Mouse (Mus musculus): Measurements from ENCODE around the gene Olfr679. TPM values are rescaled to one million over a fixed set of nuclear protein-coding genes. Genes with fewer than 3 reads are reported as not detected.
"Not testable (repeated sequence)": the region's sequence is repeated elsewhere in the genome, so short reads cannot be mapped to it uniquely, and the experiment has no call there.

Gene Olfr679
- polyA plus RNA-seq (2012; rRNA removed), result not detected in 2 replicates

DNA sequence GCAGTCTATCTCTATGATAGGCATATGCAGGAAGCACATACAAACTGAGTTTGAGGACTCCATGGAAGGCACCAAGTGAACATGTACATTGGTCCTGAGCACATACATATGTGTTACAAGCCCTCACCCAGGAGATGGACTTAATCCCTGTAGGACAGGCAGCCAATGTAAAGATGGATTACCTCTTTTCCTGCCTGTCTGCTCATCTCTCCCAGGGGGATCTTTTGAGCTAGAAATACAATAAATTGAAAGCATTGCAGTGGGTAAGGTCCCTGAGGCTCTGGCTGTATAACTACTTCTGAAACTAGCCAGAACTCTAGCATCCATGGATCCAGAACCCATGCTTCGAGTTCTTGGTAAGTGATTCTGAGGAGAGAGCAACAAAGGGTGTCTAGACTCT, at the start of gene Olfr679:
TSS of gene Olfr679 (plus strand) at position 301 of the 400 bp plus-strand sequence.
- 56% methylated on average over 1 of the region's 1 CpGs for WGBS
- no peak for DNase-seq (ENCODE audit: low read depth in 1 of 2, low spot score in 2 of 2)
- Histone ChIP-seq H3K27ac (ENCODE audit: insufficient read depth, low read length) (no peak within 1 kb of the TSS), H3K36me3 (ENCODE audit: control insufficient read depth, insufficient read depth, low read length) (no peaks in the 10 kb centered on the region), H3K4me1 (ENCODE audit: control insufficient read depth, insufficient read depth, insufficient read length) (no peaks in the 10 kb centered on the region), H3K4me3 (ENCODE audit: extremely low read depth, insufficient read depth, insufficient read length) (no peak within 1 kb of the TSS), H3K27me3 (ENCODE audit: control insufficient read depth, insufficient read depth, low read length) (no peaks in the 10 kb centered on the region)
- TF ChIP-seq CTCF (IDR thresholded peaks at IDR 0.05; ENCODE audit: extremely low read depth, insufficient read depth, insufficient read length, insufficient replicate concordance), result no peak
- no peak for TF ChIP-seq POLR2A (IDR thresholded peaks at IDR 0.05; ENCODE audit: low read depth, low read length)

DNA sequence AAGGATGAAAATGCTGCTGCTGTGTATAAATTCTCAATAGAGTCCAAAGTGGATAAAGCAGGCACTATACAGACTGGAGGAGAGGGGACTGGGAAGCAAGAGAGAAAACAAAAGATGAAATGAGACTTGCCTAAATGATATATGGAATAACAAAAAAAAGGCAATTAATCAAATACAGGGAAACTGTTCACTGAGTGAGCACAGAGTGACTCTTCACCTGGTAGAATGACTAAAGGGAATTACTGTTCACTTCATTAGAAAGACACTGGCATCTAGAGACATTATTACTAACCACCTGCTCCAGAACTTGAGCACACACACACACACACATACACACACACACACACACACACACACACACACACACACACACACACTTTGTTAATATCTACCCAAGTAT, 48.6 kb upstream of the Olfr679 start, which contains the start of gene Olfr676:
TSS of gene Olfr676 (plus strand) at position 301 of the 400 bp plus-strand sequence.
- no peaks in the 10 kb centered on the region for H3K27me3 ChIP-seq (ENCODE audit: control insufficient read depth, insufficient read depth, low read length)
- no peaks in the 10 kb centered on the region for H3K4me1 ChIP-seq (ENCODE audit: control insufficient read depth, insufficient read depth, insufficient read length)
- no peak within 1 kb of the TSS for H3K27ac ChIP-seq (ENCODE audit: insufficient read depth, low read length)
- DNase-seq (ENCODE audit: low read depth in 1 of 2, low spot score in 2 of 2), result no peak
- H3K4me3 ChIP-seq (ENCODE audit: extremely low read depth, insufficient read depth, insufficient read length), result no peak within 1 kb of the TSS
- TF ChIP-seq POLR2A (IDR thresholded peaks at IDR 0.05; ENCODE audit: low read depth, low read length) (no peak), CTCF (IDR thresholded peaks at IDR 0.05; ENCODE audit: extremely low read depth, insufficient read depth, insufficient read length, insufficient replicate concordance) (no peak)
- no peaks in the 10 kb centered on the region for H3K36me3 ChIP-seq (ENCODE audit: control insufficient read depth, insufficient read depth, low read length)

DNA sequence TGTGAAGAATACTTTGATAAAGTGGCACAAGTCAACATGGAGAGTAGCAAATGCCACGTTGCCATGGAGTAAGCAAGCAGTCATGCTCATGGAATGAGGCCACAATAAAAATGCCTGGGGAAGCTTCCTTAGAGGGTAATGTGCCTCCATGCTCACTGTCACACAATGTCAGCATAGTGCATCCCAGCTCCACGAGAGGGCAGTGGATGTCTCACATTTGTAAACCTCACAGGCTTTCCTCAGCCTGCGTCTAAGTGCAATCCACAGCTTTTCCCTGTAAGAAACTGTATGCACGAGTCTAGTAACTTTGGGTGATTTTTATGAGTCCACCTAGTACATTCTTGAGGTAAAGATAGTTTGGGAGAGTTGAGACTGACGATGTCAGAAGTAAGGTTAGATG, 47.2 kb upstream of the Olfr679 start:
- not testable (repeated sequence) for DNase-seq (ENCODE audit: low read depth in 1 of 2, low spot score in 2 of 2); H3K4me1 ChIP-seq (ENCODE audit: control insufficient read depth, insufficient read depth, insufficient read length)
- WGBS, result 57% methylated on average over 5 of the region's 5 CpGs

DNA sequence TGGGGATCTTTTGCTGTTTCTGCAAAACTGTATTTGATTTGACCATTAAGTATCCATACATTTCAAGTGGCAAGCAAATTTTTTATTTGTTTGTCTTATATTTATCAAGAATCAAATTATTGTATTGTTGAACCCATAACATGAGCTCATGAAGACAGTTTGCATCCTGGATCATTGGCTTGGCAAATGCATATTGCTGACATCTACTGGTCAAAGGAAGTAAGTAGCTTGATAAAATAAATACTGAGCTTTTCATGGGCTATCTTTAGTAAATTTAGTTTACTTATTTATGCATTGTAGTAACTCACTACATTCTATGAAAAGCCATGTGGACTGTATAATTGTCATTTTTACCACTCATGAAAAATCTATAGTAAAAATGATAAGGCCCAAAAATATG, 22.1 kb upstream of the Olfr679 start:
- no peak for DNase-seq (ENCODE audit: low read depth in 1 of 2, low spot score in 2 of 2)
- no peak for TF ChIP-seq POLR2A (IDR thresholded peaks at IDR 0.05; ENCODE audit: low read depth, low read length)
- TF ChIP-seq CTCF (IDR thresholded peaks at IDR 0.05; ENCODE audit: extremely low read depth, insufficient read depth, insufficient read length, insufficient replicate concordance), result no peak
- Histone ChIP-seq H3K27me3 (ENCODE audit: control insufficient read depth, insufficient read depth, low read length) (no peaks in the 10 kb centered on the region), H3K4me1 (ENCODE audit: control insufficient read depth, insufficient read depth, insufficient read length) (no peaks in the 10 kb centered on the region), H3K36me3 (ENCODE audit: control insufficient read depth, insufficient read depth, low read length) (no peaks in the 10 kb centered on the region), H3K27ac (ENCODE audit: insufficient read depth, low read length) (no peak overlapping the region), H3K4me3 (ENCODE audit: extremely low read depth, insufficient read depth, insufficient read length) (no peak overlapping the region)

More for the DNA sequence above, 47.2 kb upstream of the Olfr679 start:
- H3K27ac ChIP-seq (ENCODE audit: insufficient read depth, low read length); H3K27me3 ChIP-seq (ENCODE audit: control insufficient read depth, insufficient read depth, low read length); H3K4me3 ChIP-seq (ENCODE audit: extremely low read depth, insufficient read depth, insufficient read length); H3K36me3 ChIP-seq (ENCODE audit: control insufficient read depth, insufficient read depth, low read length): not testable (repeated sequence)

DNA sequence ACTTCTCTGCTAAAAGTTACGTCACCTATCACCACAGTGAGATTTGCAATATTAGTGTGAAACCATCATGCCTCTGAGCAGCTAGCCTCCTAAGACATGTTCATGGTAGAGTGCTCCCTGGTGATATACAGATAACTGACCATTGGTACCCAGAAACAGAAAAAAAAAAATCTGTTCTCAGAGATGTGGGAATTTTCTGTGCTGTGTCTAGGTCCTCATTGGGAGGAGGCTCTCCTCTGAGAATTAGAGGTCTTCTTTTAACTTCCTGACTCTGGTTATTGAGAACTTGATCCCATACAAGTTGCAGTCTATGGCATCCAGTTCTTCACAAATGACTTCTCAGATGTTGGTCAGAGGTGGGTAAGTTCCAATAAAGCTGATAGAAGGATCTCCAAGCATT, 16.8 kb upstream of the Olfr679 start, which contains the start of gene Olfr678:
TSS of gene Olfr678 (plus strand) at position 301 of the 400 bp plus-strand sequence.
- no peaks in the 10 kb centered on the region for H3K27me3 ChIP-seq (ENCODE audit: control insufficient read depth, insufficient read depth, low read length)
- no peak within 1 kb of the TSS for H3K4me3 ChIP-seq (ENCODE audit: extremely low read depth, insufficient read depth, insufficient read length)
- no peak for DNase-seq (ENCODE audit: low read depth in 1 of 2, low spot score in 2 of 2)
- WGBS, result 89% methylated on average over 1 of the region's 1 CpGs
- H3K4me1 ChIP-seq (ENCODE audit: control insufficient read depth, insufficient read depth, insufficient read length), result no peaks in the 10 kb centered on the region
- no peaks in the 10 kb centered on the region for H3K36me3 ChIP-seq (ENCODE audit: control insufficient read depth, insufficient read depth, low read length)
- H3K27ac ChIP-seq (ENCODE audit: insufficient read depth, low read length), result no peak within 1 kb of the TSS
- TF ChIP-seq POLR2A (IDR thresholded peaks at IDR 0.05; ENCODE audit: low read depth, low read length) (no peak), CTCF (IDR thresholded peaks at IDR 0.05; ENCODE audit: extremely low read depth, insufficient read depth, insufficient read length, insufficient replicate concordance) (no peak)

DNA sequence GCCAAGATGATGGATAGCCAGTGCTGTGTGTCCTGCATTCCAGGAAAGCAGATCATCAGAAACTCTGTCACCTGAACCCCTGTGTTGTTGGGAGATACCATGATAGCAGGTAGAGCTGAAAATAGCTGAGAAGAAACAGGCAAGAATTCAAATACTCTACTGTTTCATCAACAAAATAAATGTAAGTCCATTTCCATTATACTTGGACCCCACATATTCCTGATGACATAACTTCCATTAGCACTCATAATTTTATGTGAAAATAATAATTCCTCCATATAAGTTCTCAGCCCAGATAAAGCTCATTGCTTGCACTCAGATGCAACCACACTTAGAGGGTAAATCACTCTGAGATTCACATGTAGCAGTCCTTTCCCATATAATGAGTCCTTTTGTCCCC, 11.7 kb downstream of the Olfr679 start, which contains the start of gene Olfr680-ps1:
TSS of gene Olfr680-ps1 (minus strand) at position 101 of the 400 bp plus-strand sequence.
- not testable (repeated sequence) for H3K27me3 ChIP-seq (ENCODE audit: control insufficient read depth, insufficient read depth, low read length); H3K27ac ChIP-seq (ENCODE audit: insufficient read depth, low read length); H3K36me3 ChIP-seq (ENCODE audit: control insufficient read depth, insufficient read depth, low read length); H3K4me1 ChIP-seq (ENCODE audit: control insufficient read depth, insufficient read depth, insufficient read length); DNase-seq (ENCODE audit: low read depth in 1 of 2, low spot score in 2 of 2); H3K4me3 ChIP-seq (ENCODE audit: extremely low read depth, insufficient read depth, insufficient read length)

DNA sequence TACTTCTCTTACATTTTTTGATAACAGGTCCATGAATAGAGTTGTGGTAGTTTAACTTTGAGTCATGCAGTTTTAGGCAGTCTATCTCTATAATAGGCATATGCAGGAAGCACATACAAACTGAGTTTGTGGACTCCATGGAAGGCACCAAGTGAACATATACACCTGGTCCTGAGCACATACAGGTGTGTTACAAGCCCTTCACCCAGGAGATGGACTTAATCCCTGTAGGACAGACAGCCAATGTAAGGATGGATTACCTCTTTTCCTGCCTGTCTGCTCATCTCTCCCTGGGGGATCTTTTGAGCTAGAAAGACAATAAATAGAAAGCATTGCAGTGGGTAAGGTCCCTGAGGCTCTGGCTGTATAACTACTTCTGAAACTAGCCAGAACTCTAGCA, 35.5 kb downstream of the Olfr679 start, which contains the start of gene Olfr681:
TSS of gene Olfr681 (plus strand) at position 301 of the 400 bp plus-strand sequence.
- H3K36me3 ChIP-seq (ENCODE audit: control insufficient read depth, insufficient read depth, low read length), result no peaks in the 10 kb centered on the region
- H3K4me3 ChIP-seq (ENCODE audit: extremely low read depth, insufficient read depth, insufficient read length), result no peak within 1 kb of the TSS
- H3K4me1 ChIP-seq (ENCODE audit: control insufficient read depth, insufficient read depth, insufficient read length), result no peaks in the 10 kb centered on the region
- H3K27ac ChIP-seq (ENCODE audit: insufficient read depth, low read length), result no peak within 1 kb of the TSS
- DNase-seq (ENCODE audit: low read depth in 1 of 2, low spot score in 2 of 2), result no peak
- H3K27me3 ChIP-seq (ENCODE audit: control insufficient read depth, insufficient read depth, low read length), result no peaks in the 10 kb centered on the region
- TF ChIP-seq CTCF (IDR thresholded peaks at IDR 0.05; ENCODE audit: extremely low read depth, insufficient read depth, insufficient read length, insufficient replicate concordance) (no peak), POLR2A (IDR thresholded peaks at IDR 0.05; ENCODE audit: low read depth, low read length) (no peak)

Other genes with a start within 250 kb of the Olfr679 start
- not detected in 2 replicates for gene Usp17lb, start 238.6 kb upstream of the Olfr679 start, polyA plus RNA-seq (2012; rRNA removed)
- gene Usp17la, start 224.2 kb upstream of the Olfr679 start, polyA plus RNA-seq (2012; rRNA removed), result not detected in 2 replicates
- not detected in 2 replicates for gene Olfr665, start 203.2 kb upstream of the Olfr679 start, polyA plus RNA-seq (2012; rRNA removed)
- gene Olfr666, start 185.3 kb upstream of the Olfr679 start, polyA plus RNA-seq (2012; rRNA removed), result not detected in 2 replicates
- not detected in 2 replicates for gene Olfr667, start 159.7 kb upstream of the Olfr679 start, polyA plus RNA-seq (2012; rRNA removed)
- not detected in 2 replicates for gene Olfr668, start 153.1 kb upstream of the Olfr679 start, polyA plus RNA-seq (2012; rRNA removed)
- gene Olfr669, start 147.0 kb upstream of the Olfr679 start, polyA plus RNA-seq (2012; rRNA removed), result not detected in 2 replicates
- gene Olfr670, start 118.6 kb upstream of the Olfr679 start, polyA plus RNA-seq (2012; rRNA removed), result not detected in 2 replicates
- not detected in 2 replicates for gene Olfr671, start 102.1 kb upstream of the Olfr679 start, polyA plus RNA-seq (2012; rRNA removed)
- not detected in 2 replicates for gene Olfr672, start 79.2 kb upstream of the Olfr679 start, polyA plus RNA-seq (2012; rRNA removed)
- not detected in 2 replicates for gene Olfr675, start 52.7 kb upstream of the Olfr679 start, polyA plus RNA-seq (2012; rRNA removed)
- not detected in 2 replicates for gene Olfr676, start 48.5 kb upstream of the Olfr679 start, polyA plus RNA-seq (2012; rRNA removed)
- gene Olfr677, start 29.8 kb upstream of the Olfr679 start, polyA plus RNA-seq (2012; rRNA removed), result not detected in 2 replicates
- gene Olfr678, start 16.7 kb upstream of the Olfr679 start, polyA plus RNA-seq (2012; rRNA removed), result not detected in 2 replicates
- not detected in 2 replicates for gene Olfr680-ps1, start 11.6 kb downstream of the Olfr679 start, polyA plus RNA-seq (2012; rRNA removed)
- gene Olfr681, start 35.6 kb downstream of the Olfr679 start, polyA plus RNA-seq (2012; rRNA removed), result not detected in 2 replicates
- not detected in 2 replicates for gene Olfr683, start 65.8 kb downstream of the Olfr679 start, polyA plus RNA-seq (2012; rRNA removed)
- gene Olfr684, start 82.4 kb downstream of the Olfr679 start, polyA plus RNA-seq (2012; rRNA removed), result not detected in 2 replicates
- gene Olfr685, start 104.8 kb downstream of the Olfr679 start, polyA plus RNA-seq (2012; rRNA removed), result not detected in 2 replicates
- gene Olfr686, start 126.3 kb downstream of the Olfr679 start, polyA plus RNA-seq (2012; rRNA removed), result not detected in 2 replicates
- gene Olfr688, start 206.9 kb downstream of the Olfr679 start, polyA plus RNA-seq (2012; rRNA removed), result not detected in 2 replicates
- gene Olfr689, start 230.0 kb downstream of the Olfr679 start, polyA plus RNA-seq (2012; rRNA removed), result not detected in 2 replicates

All from spleen, adult 2 months (tissue).